Mouse (Mus musculus) gastrocnemius, adult 18-20 months (tissue): Measurements from ENCODE around the gene Tuba1b. TPM values are rescaled to one million over a fixed set of nuclear protein-coding genes. Genes with fewer than 3 reads are reported as not detected.
"Not testable (repeated sequence)": the region's sequence is repeated elsewhere in the genome, so short reads cannot be mapped to it uniquely, and the experiment has no call there.

Experiments
- DNase-seq: peaks from one replicate; pipeline ENCODE4 v3.0.0; 2021; ENCODE audit warnings: low spot score
- total RNA-seq, 2 experiments: library from RNA; stranded (reverse); gene quantifications; 2 replicates each; pipeline ENCODE4 v1.2.3; 2021

Gene Tuba1b
- total RNA-seq, 2 experiments from 2014 or later: 15.6 to 29.6 TPM

DNA sequence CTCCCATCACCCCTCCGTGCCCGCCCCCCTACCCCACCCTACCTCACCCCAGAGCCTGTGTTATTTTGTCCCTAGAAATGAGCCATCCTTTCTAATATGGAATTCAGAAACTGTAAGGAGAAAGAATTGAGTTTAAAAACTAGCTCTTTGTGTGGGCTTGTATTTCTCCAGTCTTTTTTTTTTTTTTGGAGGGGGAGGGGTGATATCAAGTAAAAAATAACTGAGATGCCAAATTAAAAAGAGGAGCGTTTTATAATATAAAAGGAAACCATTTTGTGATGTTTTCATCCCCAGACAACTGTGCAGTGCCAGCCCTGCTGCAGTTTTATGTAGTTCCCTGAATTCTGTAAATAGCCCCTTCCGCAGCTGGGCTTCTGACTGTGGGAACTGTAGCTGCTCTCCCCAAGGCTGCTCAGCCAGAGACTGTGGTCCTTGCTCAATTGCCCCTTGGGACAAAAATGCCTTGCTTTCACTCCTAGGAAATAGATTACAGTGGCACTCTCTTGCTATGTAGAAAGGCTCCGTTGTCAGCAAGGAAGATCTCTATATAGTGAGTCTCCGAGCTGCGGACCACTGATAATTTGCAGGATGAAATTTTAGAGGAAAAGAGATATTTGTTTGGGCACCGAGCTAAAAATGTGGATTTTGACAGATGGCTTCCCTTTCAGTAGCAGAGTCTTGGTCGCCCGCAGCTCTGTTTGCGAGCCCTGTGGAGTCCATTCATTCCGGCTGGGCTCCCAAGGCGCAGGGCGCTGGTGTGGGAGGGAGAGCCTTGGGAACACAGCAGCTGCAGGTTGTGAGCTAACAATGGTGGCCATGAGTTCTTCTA is 20.3 kb upstream of the Tuba1b start:
- DNase-seq: no peak

DNA sequence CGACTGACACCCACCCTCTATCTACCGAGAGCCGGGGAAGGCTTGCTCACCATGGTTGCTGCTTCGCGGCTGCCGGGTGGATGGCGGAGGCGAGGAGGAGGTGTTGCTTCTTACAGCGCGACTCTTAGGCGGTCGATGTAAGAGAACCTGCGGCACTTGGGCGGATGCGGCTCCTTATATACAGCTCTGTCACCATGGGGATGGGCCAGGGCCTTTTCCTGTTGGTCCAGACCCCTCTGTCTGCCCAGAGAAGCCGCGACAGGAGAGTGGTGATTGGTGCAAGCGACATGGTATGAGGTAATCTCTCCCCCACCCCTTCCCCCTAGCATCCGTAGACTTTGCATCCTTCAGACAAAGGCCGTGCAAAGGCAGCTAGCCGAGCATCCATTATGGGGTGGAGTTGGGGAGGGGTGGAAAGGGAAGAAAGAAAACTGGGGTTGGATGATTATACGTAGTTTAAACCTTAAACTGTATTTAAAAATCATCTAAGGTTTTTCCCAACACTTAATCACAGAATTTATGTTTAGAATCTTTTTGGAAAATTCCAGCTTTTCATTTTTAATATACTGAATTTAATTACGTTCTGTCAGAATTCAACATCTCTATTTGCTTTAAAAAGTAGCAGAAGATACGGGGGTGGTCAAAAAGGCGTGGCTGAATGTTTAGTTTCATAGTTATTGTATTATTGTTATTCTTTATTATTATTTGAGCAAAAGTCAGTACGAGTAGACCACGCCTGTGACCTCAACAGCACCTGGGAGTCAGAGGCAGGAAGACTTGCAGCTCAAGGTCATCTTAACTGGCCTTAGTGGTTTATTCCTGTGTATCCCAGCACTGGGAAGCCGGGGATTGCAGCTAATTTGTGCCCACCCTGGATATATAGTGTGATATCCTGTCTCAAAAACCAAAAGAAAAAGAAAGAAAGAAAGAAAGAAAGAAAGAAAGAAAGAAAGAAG is 19.3 kb upstream of the Tuba1b start, which contains the start of the genes Gm49450 and Tuba1a:
Gm49450 (minus strand) TSS at position 151 of the 956 bp plus-strand sequence.
Tuba1a (minus strand) TSS at position 303 of the 956 bp plus-strand sequence.
- DNase-seq: peak; percentile 91

DNA sequence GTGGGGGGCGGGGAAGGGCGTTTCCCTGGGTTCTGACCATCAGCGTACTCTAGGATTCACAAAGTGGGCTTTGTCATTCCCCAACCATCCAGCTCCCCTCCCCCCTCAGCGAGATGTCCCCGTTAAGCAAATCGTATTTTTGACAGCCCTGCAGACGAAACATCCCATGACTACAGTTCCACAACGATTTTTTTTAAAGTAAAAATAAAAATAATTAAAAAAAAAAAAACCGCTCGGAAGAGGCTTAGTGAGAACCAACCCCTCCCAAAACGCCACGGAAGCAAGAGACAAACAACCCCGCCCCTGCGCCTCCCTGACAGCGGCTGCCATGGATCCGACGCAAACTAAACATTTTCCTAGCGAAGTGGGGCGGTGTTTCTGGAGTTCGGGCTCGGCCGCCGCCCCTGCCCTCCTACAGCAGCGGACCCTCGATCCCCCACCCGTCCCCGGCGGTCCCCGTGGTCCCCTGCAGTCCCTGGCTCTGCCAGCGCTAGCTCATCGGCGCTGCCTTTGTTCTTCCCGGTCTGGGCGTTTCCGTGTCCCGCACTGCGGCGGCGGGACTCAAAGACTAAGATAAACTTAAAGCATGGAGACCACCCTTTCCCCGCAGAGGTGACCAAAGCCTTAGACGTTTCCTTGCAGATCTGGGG is 18.5 kb upstream of the Tuba1b start:
- DNase-seq: peak; percentile 72

DNA sequence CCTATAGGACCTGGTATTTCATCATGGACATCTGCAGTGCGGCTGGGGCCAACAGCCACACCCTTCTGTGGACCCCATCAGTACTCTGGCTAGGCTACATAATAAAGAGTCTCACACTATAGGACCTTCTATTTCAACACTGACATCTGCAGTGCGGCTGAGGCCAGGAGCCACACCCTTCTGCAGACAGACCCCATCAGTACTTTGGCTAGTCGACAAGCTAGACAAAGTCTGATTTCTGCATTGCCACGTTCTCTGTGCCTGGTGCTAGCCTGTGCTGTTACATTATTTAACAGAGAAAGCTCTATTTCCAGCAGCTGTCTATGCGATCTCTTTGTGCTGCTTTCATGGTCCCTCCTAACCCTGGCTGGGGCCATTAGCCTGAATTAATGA is 17.7 kb upstream of the Tuba1b start:
- DNase-seq: no peak

DNA sequence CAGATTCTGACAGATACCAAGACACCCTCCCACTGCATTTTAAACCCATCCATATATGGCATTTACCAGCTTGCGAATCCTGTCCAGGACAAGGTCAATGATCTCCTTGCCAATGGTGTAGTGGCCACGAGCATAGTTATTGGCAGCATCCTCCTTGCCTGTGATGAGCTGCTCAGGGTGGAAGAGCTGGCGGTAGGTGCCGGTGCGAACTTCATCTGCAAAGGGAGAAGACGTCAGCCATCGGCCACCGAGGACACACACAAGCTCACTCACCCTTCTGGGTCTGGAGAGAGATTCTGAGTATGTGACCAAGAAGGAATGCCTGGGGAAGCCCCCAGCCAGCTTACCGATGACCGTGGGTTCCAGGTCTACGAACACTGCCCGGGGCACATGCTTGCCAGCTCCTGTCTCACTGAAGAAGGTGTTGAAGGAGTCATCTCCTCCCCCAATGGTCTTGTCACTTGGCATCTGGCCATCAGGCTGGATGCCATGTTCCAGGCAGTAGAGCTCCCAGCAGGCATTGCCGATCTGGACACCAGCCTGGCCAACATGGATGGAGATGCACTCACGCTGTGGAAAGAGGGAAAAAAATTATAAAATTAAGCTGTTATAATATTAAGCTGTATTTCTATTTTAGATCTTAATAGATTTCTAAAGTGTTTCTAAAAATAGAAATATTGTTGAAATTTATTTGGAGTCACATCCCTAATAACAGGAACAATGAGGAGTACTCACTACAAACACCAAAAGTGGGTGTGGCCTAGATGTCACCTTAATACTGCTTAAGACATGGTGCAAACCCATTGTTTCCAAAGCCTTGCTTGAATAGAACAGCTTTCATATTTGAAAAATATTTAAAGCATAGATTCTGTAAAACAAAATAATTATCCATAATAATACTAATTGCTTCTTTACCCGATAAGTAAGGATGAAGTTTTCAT is 17.0 kb upstream of the Tuba1b start:
- DNase-seq: not testable (repeated sequence)

DNA sequence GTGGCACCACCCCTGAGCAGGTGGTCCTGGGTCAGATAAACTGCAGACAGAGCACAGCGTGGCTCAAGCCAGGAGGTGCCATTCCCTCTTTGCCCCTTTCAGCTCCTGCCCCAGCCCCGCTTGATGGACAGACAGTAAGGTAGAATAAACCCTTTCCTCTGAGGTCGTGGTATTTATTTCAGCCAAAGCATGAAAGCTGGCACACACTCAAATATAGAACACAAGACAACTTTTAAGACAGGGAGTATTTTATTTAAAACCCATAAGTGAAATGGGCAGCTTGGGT is 15.2 kb upstream of the Tuba1b start:
- DNase-seq: no peak

DNA sequence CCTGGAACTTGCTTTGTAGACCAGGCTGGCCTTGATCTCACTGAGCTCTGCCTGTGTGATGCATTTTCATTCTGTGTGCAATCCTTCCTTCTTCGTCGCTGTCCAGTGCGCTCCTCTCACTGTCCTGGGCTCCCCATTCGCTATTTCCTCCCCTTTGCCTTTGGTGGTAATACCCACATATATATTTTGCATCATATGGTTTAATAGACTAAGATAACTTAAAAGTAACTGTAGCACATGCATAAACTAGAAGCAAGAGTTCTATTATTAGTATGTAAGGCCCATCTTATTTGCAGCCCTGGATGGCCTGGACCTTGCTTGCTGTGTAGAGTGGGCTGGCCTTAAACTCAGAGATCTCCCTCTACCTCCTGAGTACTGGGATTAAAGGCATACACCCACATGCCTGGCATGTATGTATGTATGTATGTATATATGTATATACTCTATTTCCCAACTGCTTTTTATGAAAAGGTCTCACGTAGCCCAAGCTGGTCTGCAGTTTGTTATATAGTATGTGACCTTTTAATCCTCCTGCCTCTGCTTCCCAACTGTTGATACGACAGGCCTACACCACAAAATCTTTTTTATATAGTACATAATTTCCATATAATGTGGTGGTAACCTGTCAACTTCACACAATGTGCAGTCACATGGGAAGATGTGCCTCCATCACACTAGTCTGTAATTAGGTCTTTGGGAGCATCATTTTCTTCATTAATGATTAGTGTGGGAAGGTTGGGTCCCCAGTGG is 14.7 kb upstream of the Tuba1b start:
- DNase-seq: no peak

DNA sequence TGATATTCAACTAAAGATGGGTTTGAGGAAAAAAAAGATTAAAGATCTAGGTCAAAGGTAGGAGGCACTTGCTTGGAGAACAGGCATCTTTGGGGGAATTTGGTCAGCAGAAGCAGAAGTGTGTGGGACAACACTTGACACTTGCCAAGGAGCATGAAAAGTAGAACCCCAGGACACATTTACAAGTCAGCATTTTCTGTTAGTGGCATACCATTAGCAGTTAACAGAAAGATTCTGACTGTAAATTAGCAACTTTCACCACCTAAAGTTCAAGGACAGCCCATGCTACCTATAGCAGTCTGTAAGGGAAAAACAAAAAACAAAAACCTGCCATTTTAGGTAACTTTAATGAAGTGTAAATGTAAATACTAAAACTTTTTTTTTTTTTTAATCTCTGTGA is 14.0 kb upstream of the Tuba1b start:
- no peak for DNase-seq

DNA sequence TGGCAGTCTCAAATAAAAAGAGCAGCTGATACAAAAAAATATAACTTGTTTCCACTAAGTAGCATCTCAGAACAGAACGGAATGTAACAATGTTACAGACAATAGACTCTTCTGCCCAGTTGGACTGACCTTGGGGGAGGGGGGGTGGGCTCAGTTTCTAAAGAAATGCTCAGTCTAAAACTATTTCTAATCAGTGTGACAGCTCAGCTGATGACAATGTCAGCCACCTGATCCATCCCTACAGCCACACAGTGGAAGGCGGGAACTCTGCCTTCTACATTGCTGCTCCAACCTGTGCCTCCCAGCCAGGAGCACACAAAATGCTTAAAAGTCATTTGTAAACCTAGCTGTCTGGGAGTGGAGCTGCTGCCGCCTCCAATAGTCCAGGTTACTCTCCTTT is 13.5 kb upstream of the Tuba1b start:
- DNase-seq: no peak

DNA sequence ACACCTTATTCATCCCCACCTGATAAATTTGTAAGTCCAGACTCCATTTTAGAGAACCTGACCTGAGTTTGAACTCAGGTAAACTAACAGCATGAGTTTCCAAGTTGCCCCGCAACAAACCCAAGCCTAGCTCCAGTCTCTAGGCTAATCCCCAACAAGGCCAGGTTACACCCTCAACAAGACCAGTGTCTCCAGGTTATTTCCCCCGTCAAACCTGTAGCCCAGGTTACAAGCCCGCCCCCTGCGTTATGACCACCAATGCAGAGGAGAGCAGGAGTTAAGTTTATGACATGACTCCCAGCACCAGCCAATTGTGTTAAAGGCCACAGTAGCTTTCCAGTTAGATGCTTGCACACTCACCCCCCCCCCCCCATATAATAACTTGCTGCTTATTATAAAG is 8.8 kb upstream of the Tuba1b start:
- no peak for DNase-seq

DNA sequence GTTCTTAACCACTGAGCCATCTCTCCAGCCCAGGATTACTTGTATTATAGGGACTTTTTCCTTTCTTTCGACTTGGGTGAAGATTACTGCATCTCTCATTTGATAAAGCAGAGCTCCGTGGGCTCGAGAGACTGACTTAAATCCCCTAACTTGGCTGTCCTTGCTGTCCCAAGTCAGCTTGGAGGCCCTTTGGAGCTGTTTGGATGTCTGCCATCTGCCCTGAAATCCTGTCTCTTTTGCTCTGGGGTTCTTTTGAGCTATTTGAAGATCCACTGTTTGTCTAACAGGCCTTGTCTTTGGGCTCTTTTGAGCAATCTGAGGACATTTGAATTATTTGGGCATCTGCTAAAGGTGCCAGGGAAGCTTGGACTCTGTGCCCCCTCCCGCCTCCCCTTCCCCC is 7.7 kb upstream of the Tuba1b start:
- no peak for DNase-seq

DNA sequence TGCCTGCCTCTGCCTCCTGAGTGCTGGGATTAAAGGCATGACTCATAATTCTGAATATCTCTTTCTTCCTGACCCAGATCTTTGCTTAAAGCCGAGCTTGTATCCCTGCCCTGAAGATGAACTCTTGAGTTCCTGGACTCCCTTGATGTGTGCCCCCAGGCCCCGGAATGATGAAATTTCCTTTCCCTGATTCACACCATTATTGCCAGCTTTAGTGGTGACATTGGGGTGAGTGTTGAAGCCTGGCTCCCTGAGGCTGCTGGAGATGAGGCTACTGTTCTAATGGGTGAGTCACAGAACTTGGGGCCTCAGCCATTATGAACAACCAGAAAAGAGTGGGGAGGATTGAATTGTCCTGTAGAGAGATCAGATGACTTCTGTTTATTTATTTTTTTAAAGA is 7.2 kb upstream of the Tuba1b start:
- DNase-seq: no peak

DNA sequence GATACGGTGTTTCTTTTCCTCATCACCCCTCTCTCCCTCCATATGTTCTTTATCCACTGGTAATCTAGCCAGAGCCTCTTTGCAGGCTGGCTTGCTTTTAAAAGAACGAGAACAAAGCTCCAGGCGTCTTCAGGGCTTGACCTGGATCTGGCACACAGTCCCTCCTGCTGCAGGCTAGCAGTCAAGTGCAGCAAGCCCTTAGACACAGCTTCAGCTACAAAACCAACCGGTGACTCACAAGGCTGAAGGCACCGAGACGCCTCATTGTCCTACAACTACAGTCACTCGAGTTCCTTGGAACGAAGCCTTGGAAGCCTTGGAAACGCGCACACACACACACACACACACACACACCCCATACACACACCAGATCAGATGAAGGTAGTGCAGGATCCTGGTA is 6.5 kb upstream of the Tuba1b start:
- no peak for DNase-seq

DNA sequence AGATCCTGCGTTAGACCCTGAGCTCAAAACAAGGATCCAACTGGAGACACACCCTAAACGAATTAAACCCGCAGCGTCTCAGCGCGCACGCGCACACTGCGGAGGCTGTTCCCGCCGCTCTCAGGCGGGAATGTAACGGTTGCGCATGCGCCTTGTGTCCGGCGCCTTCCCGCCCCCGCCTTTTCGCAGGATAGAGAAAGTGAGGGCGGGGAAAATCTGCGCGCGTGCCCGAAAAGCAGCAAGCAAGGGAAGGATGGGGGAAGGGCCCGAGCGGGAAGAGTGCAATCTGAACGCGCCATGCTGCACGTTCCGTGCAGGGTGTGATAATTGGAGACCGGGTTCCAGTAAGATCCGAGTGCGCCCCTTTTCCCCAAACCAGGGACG is 540 bp downstream of the Tuba1b start:
- peak; percentile 92 for DNase-seq

DNA sequence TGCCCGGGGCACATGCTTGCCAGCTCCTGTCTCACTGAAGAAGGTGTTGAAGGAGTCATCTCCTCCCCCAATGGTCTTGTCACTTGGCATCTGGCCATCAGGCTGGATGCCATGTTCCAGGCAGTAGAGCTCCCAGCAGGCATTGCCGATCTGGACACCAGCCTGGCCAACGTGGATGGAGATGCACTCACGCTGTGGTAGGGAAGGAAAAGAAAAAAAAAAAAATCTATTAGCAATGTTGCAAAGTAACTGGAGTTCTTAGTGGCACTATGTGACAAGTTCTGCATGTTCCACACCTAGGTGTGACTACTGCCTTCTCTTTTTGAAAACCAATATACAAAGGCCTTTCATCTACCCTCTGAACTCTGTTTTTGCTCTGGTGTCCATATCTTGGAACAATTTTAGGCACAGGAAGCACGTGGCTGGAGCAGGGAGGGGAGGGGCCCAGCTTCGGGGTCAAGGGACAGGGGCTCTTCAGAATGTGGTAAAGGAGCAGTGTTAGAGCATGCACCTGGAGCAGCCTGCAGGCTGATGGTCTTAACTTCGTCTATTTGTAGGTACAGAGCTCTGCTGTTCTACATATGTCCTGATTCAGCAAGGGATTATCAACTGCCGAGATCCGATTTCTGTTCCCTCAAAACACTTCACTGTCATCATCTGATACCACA is 1.2 kb downstream of the Tuba1b start:
- not testable (repeated sequence) for DNase-seq

DNA sequence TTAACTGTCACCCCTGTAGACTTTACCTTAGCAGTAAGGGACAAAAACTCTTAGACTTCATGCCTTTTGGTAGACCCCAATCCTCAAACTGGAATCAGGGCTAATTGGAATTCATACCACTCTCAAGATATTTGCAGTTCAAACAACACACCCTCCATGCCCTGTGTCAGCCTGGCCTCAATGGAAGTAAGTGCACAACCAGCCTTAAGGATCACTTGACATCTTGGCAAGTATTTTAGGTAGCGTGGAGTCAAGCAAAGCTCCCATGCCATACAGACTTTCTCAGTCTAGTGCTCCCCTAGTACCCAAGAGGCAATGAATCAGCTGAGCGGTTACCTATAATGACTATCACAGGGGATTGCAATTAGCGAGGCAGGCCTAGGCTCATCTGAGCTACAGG is 3.4 kb downstream of the Tuba1b start:
- DNase-seq: no peak

DNA sequence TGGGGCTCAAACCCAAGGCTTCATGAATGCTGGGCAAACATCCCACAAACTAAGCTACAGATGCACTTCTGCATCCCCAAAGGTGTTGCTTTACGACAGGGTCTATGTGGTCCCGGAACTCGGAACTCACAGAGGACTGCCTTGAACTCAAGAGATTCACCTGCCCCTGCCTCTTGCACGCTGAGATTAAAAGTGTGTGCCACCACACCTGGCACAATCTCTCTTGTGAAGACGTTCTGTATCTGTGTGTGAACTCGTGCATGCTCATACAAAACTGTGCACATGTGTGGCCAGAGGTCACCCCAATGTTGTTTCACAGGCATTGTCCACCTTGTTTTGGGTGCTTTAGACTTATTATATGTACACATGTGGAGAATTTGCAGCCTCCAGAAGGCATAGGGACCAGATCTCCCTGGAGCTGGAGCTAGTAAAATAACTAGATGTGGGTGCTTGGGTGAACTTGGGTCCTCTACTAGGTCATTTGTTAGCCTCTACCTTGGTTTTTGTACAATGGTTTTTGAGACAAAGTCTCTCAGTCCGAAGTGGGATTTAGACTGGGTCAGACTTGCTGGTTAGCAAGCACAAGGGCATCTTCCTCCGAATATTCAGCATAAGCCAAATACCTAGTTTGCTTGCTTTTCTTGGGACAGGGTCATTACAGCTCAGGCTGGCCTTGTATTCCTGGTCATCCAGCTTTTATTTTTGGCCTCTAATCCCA is 4.2 kb downstream of the Tuba1b start:
- DNase-seq: no peak

DNA sequence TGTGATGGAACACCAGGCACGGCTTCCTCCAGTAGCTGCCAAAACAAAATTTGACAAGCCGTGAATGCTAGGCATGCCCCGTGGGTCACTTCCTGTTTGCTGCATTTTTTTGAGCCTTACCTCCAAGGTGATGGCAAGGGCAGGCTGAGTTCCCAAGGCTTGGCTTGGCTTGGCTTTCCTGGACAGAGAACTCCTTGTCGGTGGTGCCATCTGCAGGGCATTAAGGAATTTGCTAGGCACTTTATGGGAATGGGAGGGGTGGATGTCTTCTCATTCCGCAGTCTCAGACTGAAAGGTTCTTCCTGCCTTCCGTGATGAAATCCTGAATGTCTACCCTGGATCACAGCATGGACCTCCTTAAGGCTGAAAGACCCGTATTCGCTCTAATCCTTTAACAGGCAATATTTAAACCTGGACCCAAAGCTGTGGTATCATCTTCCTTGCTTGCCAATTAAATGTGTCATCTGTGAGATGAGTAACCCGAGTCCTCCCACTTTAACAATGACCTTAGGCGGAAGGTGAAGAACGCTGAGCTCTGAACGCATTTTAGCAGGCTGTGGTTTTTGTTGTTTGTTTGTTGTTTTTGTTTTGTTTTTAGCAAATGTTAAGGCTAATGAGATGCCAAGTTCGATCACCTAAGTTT is 5.6 kb downstream of the Tuba1b start:
- peak; percentile 78 for DNase-seq
